Mouse (Mus musculus): Measurements from ENCODE around the gene Ccdc187. TPM values are rescaled to one million over a fixed set of nuclear protein-coding genes. Genes with fewer than 3 reads are reported as not detected.

Ccdc187 gene
- polyA plus RNA-seq, 1 experiment from 2014 or later: 0.36 TPM

GRCm38 (mm10) chr2:26223961-26224360 is 70.4 kb downstream of the Ccdc187 start:
- Histone ChIP-seq H3K4me1 (ENCODE audit: insufficient read depth) (no peaks in the 10 kb centered on the region), H3K27ac (ENCODE audit: low read depth) (no peak overlapping the region), H3K27me3 (ENCODE audit: insufficient read depth, low read length) (no peaks in the 10 kb centered on the region), H3K36me3 (ENCODE audit: insufficient read depth) (peaks cover 54% of the 10 kb centered on the region), H3K9me3 (ENCODE audit: low read depth, low read length) (no peaks in the 10 kb centered on the region), H3K9ac (no peak overlapping the region), H3K4me2 (no peak overlapping the region), H3K4me3 (ENCODE audit: low read depth, low read length) (no peak overlapping the region)
- DNase-seq (no peak), ATAC-seq (ENCODE audit: insufficient read depth) (no peak)
- no peak for TF ChIP-seq CTCF (IDR thresholded peaks at IDR 0.05; ENCODE audit: low read depth)
- WGBS: 74% methylated on average over 3 of the region's 3 CpGs

GRCm38 (mm10) chr2:26214526-26214925 is 79.8 kb downstream of the Ccdc187 start:
- Histone ChIP-seq H3K9ac (no peak overlapping the region), H3K36me3 (ENCODE audit: insufficient read depth) (peaks cover 62% of the 10 kb centered on the region), H3K4me1 (ENCODE audit: insufficient read depth) (no peaks in the 10 kb centered on the region), H3K27me3 (ENCODE audit: insufficient read depth, low read length) (no peaks in the 10 kb centered on the region), H3K27ac (ENCODE audit: low read depth) (no peak overlapping the region), H3K4me2 (no peak overlapping the region), H3K4me3 (ENCODE audit: low read depth, low read length) (no peak overlapping the region), H3K9me3 (ENCODE audit: low read depth, low read length) (no peaks in the 10 kb centered on the region)
- 16% methylated on average over 3 of the region's 3 CpGs for WGBS
- DNase-seq: peak; percentile 51
- no peak for TF ChIP-seq CTCF (IDR thresholded peaks at IDR 0.05; ENCODE audit: low read depth)
- no peak for ATAC-seq (ENCODE audit: insufficient read depth)

- no peak for DNase-seq
- TF ChIP-seq CTCF (IDR thresholded peaks at IDR 0.05; ENCODE audit: low read depth): no peak
- H3K27ac ChIP-seq (ENCODE audit: low read depth): no peak overlapping the region
- WGBS: 77% methylated on average over 3 of the region's 3 CpGs
- ATAC-seq (ENCODE audit: insufficient read depth): no peak
- H3K4me2 ChIP-seq: no peak overlapping the region
- H3K4me3 ChIP-seq (ENCODE audit: low read depth, low read length): no peak overlapping the region
- H3K4me1 ChIP-seq (ENCODE audit: insufficient read depth): no peaks in the 10 kb centered on the region
- H3K27me3 ChIP-seq (ENCODE audit: insufficient read depth, low read length): peaks cover 35% of the 10 kb centered on the region
- H3K36me3 ChIP-seq (ENCODE audit: insufficient read depth): peaks cover 38% of the 10 kb centered on the region
- no peaks in the 10 kb centered on the region for H3K9me3 ChIP-seq (ENCODE audit: low read depth, low read length)
- no peak overlapping the region for H3K9ac ChIP-seq
Observed at GRCm38 (mm10) chr2:26209566-26209965, 84.8 kb downstream of the Ccdc187 start.

GRCm38 (mm10) chr2:26208126-26208789 is 86.1 kb downstream of the Ccdc187 start, which contains the start of gene Lhx3:
TSS of gene Lhx3 (minus strand) at chr2:26208289.
- peak; percentile 92 for ATAC-seq (ENCODE audit: insufficient read depth)
- no peaks in the 10 kb centered on the region for H3K9me3 ChIP-seq (ENCODE audit: low read depth, low read length)
- H3K27ac ChIP-seq (ENCODE audit: low read depth): no peak within 1 kb of the TSS
- TF ChIP-seq CTCF (IDR thresholded peaks at IDR 0.05; ENCODE audit: low read depth): no peak
- H3K4me3 ChIP-seq (ENCODE audit: low read depth, low read length): no peak within 1 kb of the TSS
- no peak within 1 kb of the TSS for H3K9ac ChIP-seq
- WGBS: 6% methylated on average over 19 of the region's 19 CpGs
- no peaks in the 10 kb centered on the region for H3K4me1 ChIP-seq (ENCODE audit: insufficient read depth)
- H3K4me2 ChIP-seq: no peak within 1 kb of the TSS
- H3K36me3 ChIP-seq (ENCODE audit: insufficient read depth): peaks cover 28% of the 10 kb centered on the region
- DNase-seq: peak; percentile 97
- peaks cover 48% of the 10 kb centered on the region for H3K27me3 ChIP-seq (ENCODE audit: insufficient read depth, low read length)

GRCm38 (mm10) chr2:26207559-26207958 is 86.8 kb downstream of the Ccdc187 start:
- 12% methylated on average over 9 of the region's 9 CpGs for WGBS
- ATAC-seq (ENCODE audit: insufficient read depth) (0 out of 2 replicates have a peak, but pooled peaks have one; percentile 30), DNase-seq (no peak)
- peaks cover 27% of the 10 kb centered on the region for H3K36me3 ChIP-seq (ENCODE audit: insufficient read depth)
- H3K27ac ChIP-seq (ENCODE audit: low read depth): no peak overlapping the region
- no peak for TF ChIP-seq CTCF (IDR thresholded peaks at IDR 0.05; ENCODE audit: low read depth)
- no peak overlapping the region for H3K4me2 ChIP-seq
- H3K4me3 ChIP-seq (ENCODE audit: low read depth, low read length): no peak overlapping the region
- no peak overlapping the region for H3K9ac ChIP-seq
- H3K27me3 ChIP-seq (ENCODE audit: insufficient read depth, low read length): peaks cover 55% of the 10 kb centered on the region
- H3K9me3 ChIP-seq (ENCODE audit: low read depth, low read length): no peaks in the 10 kb centered on the region
- H3K4me1 ChIP-seq (ENCODE audit: insufficient read depth): no peaks in the 10 kb centered on the region

- H3K9ac ChIP-seq: no peak overlapping the region
- H3K4me2 ChIP-seq: no peak overlapping the region
- peaks cover 73% of the 10 kb centered on the region for H3K27me3 ChIP-seq (ENCODE audit: insufficient read depth, low read length)
- H3K4me1 ChIP-seq (ENCODE audit: insufficient read depth): no peaks in the 10 kb centered on the region
- H3K9me3 ChIP-seq (ENCODE audit: low read depth, low read length): no peaks in the 10 kb centered on the region
- WGBS: 15% methylated on average over 10 of the region's 10 CpGs
- no peak for TF ChIP-seq CTCF (IDR thresholded peaks at IDR 0.05; ENCODE audit: low read depth)
- no peak for ATAC-seq (ENCODE audit: insufficient read depth)
- DNase-seq: no peak
- H3K36me3 ChIP-seq (ENCODE audit: insufficient read depth): peaks cover 14% of the 10 kb centered on the region
- no peak overlapping the region for H3K4me3 ChIP-seq (ENCODE audit: low read depth, low read length)
- H3K27ac ChIP-seq (ENCODE audit: low read depth): no peak overlapping the region
Observed at GRCm38 (mm10) chr2:26205761-26206160, 88.6 kb downstream of the Ccdc187 start.

GRCm38 (mm10) chr2:26205126-26205525 is 89.2 kb downstream of the Ccdc187 start:
- 2% methylated on average over 16 of the region's 16 CpGs for WGBS
- no peak overlapping the region for H3K27ac ChIP-seq (ENCODE audit: low read depth)
- peaks cover 7% of the 10 kb centered on the region; the same call in 1 of the 2 replicates for H3K36me3 ChIP-seq (ENCODE audit: insufficient read depth)
- TF ChIP-seq CTCF (IDR thresholded peaks at IDR 0.05; ENCODE audit: low read depth): no peak
- ATAC-seq (ENCODE audit: insufficient read depth): no peak
- no peaks in the 10 kb centered on the region for H3K9me3 ChIP-seq (ENCODE audit: low read depth, low read length)
- no peak overlapping the region for H3K4me3 ChIP-seq (ENCODE audit: low read depth, low read length)
- peaks cover 79% of the 10 kb centered on the region for H3K27me3 ChIP-seq (ENCODE audit: insufficient read depth, low read length)
- H3K4me2 ChIP-seq: no peak overlapping the region
- H3K4me1 ChIP-seq (ENCODE audit: insufficient read depth): no peaks in the 10 kb centered on the region
- no peak overlapping the region for H3K9ac ChIP-seq
- DNase-seq: peak; percentile 82
